Mouse (Mus musculus): ENCODE measurements at regions not wholly inside any gene's neighbourhood (a gene's known extent, or its start where the extent isn't known, plus 50 kb on each side); places are given as distances from the start of the nearest gene placed in this dataset.

DNA sequence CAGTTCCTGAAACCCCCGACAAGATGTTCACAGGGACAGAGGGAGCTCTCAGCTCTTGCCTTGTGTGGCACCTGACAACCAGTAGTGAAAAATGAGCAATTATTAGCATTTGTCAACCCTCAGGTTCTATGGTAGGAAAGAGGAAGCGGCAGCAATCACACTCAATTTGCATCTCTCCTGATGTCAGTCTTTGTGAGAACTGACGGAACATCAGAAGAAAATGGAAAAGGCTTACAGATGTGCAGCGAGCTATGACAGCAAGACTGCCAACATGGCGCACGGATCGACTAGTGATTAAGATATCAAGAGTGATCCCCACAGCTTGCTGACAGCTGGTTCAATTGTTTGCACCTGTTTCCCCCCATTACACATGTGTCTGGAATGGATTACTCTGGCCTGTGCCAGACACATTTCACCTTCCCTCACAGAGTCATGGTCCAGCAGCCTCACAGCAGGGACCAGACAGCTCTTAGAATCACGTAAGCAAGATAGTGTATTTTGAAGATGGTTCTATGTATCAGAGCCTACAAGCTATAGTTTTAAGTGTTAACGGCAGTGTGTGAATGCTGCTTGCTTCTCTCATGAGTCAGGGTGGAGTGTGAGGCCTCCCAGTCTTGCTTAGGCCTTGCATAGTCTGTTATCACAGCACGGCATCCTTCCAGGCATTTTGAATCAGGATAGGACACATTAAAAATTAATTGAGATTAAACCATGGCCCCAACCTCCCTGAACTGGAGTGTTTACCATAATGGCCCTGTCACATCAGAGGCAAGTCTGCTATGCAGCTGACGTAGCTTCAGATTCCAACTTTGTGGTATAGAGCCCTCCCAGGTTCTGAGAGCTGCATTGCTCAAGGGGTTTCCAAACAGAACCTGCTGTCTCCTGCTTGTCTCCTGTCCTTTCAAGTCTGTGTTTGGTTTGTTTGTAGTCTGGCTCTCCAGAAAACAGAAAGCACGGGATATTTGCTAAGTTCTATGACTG, 2258.0 kb downstream of the 4930444P10Rik start:
- DNase-seq (ENCODE audit: low spot score in 2 of 2) = no peak

DNA sequence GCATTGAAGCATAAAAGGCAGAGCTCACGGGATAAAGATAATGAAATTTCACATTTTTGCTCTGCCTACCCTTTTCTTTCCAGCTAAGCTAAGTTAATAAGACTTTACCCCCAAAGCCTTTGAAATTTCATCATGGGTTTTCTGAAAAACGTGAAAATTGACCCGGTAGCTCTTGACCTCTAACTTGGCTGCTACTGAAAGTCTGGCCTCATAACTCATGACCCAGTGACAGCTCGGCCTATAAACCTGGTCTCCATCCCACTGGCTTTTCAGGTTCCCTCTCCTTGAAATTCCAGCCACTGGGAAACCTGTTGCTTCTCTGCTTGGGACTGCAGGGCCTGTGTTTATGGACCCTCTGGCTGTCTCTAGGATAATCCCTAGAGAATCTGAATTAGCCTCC, 2285.3 kb downstream of the 4930444P10Rik start:
- DNase-seq (ENCODE audit: low spot score in 2 of 2) = no peak

DNA sequence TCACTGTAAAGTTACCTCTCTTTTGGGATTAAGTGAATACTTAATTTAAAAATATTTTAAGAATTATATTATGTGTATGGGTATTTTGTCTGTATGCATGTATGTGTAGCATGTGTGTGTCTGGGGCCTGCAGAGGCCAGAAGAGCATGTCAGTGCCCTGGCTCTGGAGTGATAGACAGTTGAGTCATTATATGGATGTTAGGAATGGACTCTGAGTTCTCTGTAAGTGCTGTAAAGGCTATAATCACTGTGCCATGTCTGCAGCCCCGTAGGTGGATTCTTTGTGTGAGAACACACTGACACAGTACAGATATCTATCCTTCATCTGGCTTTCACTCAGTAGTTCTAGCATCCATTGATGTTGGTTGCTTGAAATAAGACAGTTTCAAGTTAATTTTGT, 2292.7 kb downstream of the 4930444P10Rik start:
- no peak for DNase-seq (ENCODE audit: low spot score in 2 of 2)

DNA sequence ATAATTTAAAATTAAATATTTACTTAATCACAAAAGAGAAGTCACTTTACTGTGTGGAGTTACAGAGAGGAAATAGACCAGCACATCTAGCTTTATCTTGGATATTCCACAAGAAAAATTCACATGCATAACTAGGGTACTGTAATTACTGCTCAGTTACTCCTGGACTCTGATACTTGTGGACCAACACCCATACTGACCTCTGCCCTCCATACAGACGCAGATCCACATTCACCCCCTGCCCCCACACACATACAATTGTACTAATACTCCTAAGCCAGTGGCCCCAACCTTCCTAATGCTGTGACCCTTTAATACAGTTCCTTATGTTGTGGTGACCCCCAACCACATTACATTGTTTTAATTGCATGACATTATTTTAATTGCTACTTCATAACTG, 2294.3 kb downstream of the 4930444P10Rik start:
- DNase-seq (ENCODE audit: low spot score in 2 of 2) = no peak

DNA sequence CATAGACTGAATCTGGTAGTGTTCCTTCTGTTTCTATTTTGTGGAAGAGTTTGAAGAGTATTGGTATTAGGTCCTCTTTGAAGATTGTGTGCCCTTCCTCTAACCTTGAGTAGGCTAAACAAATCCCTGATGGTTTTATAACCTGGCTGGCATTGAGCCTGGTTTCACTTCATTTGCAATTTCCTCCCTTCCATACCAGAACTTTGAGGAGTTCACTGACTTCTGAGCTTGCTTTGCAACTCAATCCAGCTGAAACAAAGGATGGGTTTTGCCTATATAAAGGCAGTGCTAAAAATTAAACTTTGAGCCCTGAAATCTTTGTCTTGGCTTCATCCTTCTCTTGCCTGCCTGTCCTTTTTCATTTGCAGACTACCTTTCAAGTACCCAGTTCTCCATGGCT, 2297.9 kb downstream of the 4930444P10Rik start:
- DNase-seq (ENCODE audit: low spot score in 2 of 2) = no peak

DNA sequence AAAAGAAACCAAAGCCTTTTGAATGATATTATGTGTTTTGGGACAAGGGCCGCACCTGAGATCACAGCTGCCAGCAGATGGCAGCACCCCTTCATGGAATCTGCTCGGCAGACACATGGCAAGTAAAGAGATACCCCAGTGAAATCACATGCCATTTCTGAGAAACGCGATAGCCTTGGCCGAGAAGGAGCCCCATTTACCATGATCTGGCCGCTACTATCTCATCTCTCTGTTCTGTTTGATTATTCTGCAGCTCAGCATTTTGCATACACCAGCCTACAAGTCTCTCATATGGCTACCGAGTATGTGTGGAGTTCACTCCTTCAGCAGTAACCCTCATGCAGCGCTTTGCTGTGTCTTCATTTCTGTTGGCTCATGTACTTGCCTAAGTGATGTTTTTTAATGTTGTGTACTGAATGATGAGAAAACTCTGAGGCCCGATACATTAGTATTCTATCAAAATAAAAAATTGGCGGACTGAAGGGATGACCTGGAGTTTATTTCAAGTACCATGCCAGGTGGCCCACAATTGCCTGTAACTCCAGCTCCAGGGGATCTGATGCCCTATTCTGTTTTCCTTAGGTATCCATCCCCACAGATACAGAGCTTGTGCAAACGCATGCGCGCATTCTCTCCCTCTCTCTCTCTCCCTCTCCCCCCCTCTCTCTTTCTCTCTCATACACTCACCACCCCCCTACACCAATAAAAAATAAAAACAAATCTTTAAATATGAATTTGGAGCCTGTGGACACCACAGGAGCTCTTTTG, 2303.6 kb downstream of the 4930444P10Rik start:
- peak; percentile 84 to 91 for DNase-seq (ENCODE audit: low spot score in 2 of 2)

DNA sequence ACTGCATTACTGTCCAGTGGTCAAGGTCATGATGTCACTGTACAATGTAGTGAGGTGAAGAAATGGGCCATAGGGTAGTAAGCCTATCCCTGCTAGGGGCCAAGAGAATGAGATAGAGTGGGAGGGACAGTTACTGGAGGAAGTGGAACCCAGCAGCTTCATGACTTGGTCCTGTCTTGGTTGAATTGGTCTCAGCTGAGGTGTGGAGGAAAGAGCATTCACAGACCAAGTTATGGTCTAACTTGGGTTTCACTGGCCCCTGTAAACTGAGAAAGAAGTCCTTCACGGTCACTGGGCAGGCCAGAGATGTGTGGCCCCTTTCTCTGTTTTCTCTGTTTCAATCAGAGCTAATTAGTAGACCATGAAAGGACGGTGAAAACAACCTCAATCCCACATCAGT, 2306.1 kb downstream of the 4930444P10Rik start:
- no peak for DNase-seq (ENCODE audit: low spot score in 2 of 2)

DNA sequence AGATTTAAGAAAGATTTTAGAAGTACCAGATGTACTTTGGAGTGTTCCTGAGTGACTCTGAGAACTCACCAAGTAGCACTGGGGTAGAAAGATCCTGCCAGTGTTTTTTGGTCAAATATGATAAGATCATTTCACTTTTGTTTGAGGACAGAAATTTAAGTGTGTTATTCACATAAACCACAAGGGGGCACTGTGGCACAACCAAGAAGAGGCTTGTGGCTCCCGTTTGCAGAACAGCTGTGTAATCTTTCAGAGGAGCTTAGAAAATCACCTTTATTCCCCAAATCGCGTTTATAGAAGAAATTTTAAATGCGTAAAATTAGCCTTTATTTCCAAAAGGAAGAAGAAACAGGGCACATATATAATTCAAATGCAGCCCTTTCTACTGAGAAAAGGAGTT, 2308.7 kb downstream of the 4930444P10Rik start:
- peak; percentile 15 to 36 for DNase-seq (ENCODE audit: low spot score in 2 of 2)

DNA sequence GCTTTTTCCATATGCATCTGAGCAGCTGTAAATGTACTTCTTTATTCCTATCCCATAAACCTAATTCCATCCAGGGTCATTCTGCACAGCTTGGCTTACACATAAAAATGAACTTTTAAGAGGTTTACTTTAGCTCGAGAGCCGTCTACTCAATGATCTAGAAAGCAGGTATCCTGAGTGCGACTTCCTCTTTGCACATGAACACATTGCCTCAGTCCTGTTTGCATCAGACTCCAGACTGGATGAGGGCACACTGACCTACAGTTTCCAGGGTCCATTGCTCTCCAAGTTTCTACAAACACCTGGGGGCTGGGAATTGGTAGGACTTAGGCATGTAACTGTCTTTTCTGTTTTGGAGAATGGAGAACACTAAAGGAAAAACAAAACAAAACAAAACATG, 2310.5 kb downstream of the 4930444P10Rik start:
- no peak for DNase-seq (ENCODE audit: low spot score in 2 of 2)

DNA sequence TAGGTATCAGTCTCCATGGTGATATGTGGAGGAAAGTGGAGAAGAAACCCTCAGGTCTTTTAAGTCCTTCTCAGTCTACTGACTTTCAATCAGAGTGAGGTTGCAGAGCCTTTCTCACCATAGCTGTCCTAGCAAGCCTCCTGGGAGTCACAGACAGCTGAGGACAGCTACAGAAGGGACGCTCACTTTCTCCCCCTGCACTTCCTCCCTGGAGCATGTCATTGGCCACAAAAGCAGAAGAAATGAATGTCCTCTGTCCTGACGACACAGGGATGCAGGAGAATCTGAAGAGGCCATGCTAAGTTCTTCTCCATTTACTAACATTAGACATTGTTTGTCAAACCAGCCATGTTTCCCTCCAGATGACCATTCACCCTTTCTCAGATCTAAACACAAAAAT, 2321.0 kb downstream of the 4930444P10Rik start:
- DNase-seq (ENCODE audit: low spot score in 2 of 2) = no peak

DNA sequence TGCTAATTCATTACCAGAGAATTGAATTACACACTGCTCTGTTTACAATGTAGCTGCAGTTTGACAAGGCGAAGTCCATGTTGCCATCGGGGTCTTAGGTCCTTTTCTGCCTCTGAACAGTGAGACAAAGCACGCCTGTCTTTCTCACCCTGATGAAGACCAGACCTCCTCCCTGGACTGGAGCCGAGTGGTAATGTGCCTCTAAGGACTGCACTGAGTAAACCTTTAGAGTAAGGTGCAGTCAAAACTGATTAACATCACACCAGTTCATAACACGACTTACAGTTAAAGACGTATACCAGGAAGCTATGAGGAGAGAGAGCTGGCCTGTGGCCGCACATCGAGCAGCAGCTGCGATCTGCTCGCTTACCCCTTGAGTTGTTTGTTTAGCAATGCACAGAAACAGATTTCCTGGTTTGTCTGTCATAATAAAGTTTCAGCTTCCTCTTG, 2322.1 kb downstream of the 4930444P10Rik start:
- no peak for DNase-seq (ENCODE audit: low spot score in 2 of 2)

DNA sequence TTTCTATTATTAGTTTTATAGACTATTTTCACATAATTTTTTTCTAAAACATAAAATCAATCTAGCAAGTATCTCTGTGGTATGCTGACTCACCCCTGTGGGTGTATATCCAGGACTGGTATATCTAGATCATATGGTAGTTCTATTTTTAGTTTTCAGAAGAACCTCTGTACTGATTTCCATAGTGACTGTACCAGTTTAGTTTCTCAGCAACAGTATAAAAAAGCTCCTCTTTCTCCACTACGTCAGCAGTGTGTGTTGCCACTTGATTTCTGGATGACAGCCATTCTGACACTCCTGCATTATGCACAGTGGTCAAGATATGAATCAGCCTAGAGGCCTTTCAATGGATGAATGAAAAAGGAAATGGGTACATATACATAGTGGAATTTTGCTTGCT, 2338.6 kb downstream of the A830018L16Rik start:
- peak; percentile 21 to 46 for DNase-seq (ENCODE audit: low spot score in 2 of 2)

DNA sequence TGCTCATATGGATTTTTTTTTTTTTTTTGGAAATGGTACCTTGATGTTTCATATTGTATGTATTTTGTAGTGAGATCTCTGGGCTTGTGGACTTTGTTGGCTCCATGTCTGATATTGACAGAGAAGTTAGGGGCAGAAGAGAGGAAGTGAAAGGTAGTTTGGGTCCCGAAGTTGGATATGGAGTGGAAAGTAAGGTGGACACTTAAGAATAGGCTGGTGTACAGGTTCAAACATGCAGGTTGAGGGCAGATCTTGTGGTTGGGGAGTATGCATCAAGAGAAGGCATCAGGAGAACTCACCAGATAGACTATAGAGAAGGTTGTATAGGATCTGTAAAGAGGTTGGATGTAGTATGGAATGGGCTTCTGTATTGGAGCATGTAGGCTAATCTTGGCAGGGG, 2337.5 kb downstream of the A830018L16Rik start:
- DNase-seq (ENCODE audit: low spot score in 2 of 2) = no peak
